Mouse (Mus musculus): ENCODE measurements at regions not wholly inside any gene's neighbourhood (a gene's known extent, or its start where the extent isn't known, plus 50 kb on each side); places are given as distances from the start of the nearest gene placed in this dataset.
A peak's percentile ranks its signal among the peaks of the same experiment; 100 is the strongest.

DNA sequence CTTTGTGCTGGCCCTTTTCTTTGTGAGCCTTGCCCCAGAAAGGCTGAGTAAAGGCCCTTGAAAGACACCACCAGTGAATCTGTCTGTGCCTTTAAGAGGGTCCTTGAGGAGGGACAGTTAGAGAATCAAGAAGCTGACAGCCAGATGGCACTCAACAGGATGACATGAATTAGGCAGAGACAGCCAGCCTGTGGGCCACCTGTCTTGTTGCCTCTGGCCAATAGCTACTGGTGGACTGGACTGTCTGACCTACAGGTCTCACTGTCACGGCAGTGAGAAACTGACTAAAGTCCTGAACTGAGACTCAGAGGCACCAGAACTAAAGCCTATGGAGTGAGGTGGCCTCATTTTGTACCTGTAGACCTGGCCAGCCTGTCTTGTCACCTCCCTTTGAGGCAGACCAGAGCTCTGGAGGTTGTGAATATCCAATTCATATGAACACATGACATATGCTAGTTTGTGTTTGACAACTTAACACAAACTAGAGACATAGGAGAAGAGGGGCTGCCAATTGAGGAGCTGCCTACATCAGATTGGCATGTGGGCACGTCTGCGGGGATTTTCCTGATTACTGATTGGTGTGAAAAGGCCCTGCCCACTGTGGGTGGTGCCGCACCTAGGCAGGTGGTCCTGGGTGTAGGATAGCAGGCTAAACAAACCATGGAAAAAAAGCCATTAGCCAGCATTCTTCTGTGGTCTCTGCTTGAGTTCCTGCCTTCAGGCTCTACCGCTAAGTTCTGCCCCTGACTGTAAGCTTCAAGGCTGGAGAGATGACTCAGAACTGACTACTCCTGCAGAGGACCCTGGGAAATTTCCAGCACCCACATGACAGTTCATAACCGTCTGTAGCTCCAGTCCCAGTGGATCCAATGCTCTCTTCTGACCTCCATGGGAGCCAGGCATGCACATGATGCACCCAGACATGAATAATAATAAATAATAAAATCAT is 100.1 kb upstream of the Bod1 start:
- ATAC-seq = 0 out of 2 replicates have a peak, but pooled peaks have one; percentile 10
- H3K27me3 ChIP-seq = no peaks in the 10 kb centered on the region
- H3K9ac ChIP-seq = no peak overlapping the region
- H3K36me3 ChIP-seq (ENCODE audit: poor library complexity, severe bottlenecking) = no peaks in the 10 kb centered on the region
- H3K27ac ChIP-seq = no peak overlapping the region
- H3K9me3 ChIP-seq (replicated peaks) = no peaks in the 10 kb centered on the region
- no peak overlapping the region for H3K4me3 ChIP-seq
- WGBS = 89% methylated on average over 6 of the region's 6 CpGs
- H3K4me1 ChIP-seq = peaks cover 29% of the 10 kb centered on the region
- no peak overlapping the region for H3K4me2 ChIP-seq

DNA sequence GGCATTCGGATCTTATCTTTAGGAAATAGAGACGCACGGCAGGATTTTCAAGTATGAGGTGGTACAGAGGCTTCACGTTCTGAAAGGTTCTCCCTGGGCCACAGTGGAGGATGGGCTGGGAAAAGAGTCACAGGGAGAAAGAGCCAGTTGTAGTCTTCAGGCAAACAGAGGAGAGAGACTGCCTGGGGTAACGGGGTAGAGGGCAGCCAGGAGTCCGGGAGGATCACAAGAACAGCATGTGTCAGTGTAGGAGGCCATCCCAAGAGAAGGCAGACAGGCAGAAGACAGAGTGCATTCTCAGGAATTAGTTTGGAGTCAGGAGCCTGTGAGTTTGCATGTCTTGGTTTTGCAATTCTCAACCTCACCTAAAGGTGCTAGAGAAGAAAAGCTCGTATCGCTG is 94.5 kb upstream of the Cpeb4 start:
- Histone ChIP-seq H3K4me1 (no peaks in the 10 kb centered on the region), H3K9ac (no peak overlapping the region), H3K36me3 (ENCODE audit: poor library complexity, severe bottlenecking) (no peaks in the 10 kb centered on the region), H3K4me2 (no peak overlapping the region), H3K4me3 (no peak overlapping the region), H3K27me3 (no peaks in the 10 kb centered on the region), H3K9me3 (replicated peaks) (no peaks in the 10 kb centered on the region), H3K27ac (no peak overlapping the region)
- 90% methylated on average over 8 of the region's 8 CpGs for WGBS
- no peak for ATAC-seq

- H3K9ac ChIP-seq = no peak overlapping the region
- no peaks in the 10 kb centered on the region for H3K27me3 ChIP-seq
- peaks cover 4% of the 10 kb centered on the region; the same call in 1 of the 2 replicates for H3K9me3 ChIP-seq (replicated peaks)
- no peak for ATAC-seq
- no peak overlapping the region for H3K27ac ChIP-seq
- no peaks in the 10 kb centered on the region for H3K4me1 ChIP-seq
- H3K36me3 ChIP-seq (ENCODE audit: poor library complexity, severe bottlenecking) = no peaks in the 10 kb centered on the region
- no peak overlapping the region for H3K4me3 ChIP-seq
- 84% methylated on average over 4 of the region's 4 CpGs for WGBS
- H3K4me2 ChIP-seq = no peak overlapping the region
Observed at GRCm38 (mm10) chr11:31778766-31779165, 93.2 kb upstream of the Cpeb4 start.

- WGBS = 96% methylated on average over 2 of the region's 2 CpGs
- no peaks in the 10 kb centered on the region for H3K36me3 ChIP-seq (ENCODE audit: poor library complexity, severe bottlenecking)
- no peak for ATAC-seq
- no peak overlapping the region for H3K9ac ChIP-seq
- peaks cover 4% of the 10 kb centered on the region; the same call in 1 of the 2 replicates for H3K9me3 ChIP-seq (replicated peaks)
- H3K27me3 ChIP-seq = no peaks in the 10 kb centered on the region
- no peak overlapping the region for H3K27ac ChIP-seq
- no peaks in the 10 kb centered on the region for H3K4me1 ChIP-seq
- H3K4me3 ChIP-seq = no peak overlapping the region
- no peak overlapping the region for H3K4me2 ChIP-seq
Observed at GRCm38 (mm10) chr11:31779267-31779666, 92.7 kb upstream of the Cpeb4 start.

DNA sequence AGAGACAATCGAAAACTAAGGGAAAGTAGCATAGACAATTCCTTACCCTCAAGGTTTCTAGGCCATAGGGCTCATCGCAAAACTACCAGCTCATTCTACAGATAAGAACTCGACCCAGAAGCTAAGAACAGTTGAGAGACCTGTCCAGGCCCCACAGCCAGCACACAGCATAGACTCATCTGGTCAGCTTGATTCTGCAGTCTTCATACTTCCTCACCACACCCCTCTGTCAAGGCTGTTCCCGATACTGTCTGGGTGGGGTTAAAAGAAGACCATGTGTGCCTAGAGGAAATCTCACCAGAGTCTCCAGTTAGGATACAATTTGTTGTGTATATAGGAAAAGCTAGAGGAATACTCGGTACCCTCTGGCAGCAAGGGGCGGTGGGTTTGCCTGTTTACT is 91.0 kb upstream of the Cpeb4 start:
- Histone ChIP-seq H3K4me1 (no peaks in the 10 kb centered on the region), H3K4me3 (no peak overlapping the region), H3K9me3 (replicated peaks) (peaks cover 4% of the 10 kb centered on the region; the same call in 1 of the 2 replicates), H3K27ac (no peak overlapping the region), H3K9ac (no peak overlapping the region), H3K4me2 (no peak overlapping the region), H3K27me3 (no peaks in the 10 kb centered on the region), H3K36me3 (ENCODE audit: poor library complexity, severe bottlenecking) (no peaks in the 10 kb centered on the region)
- no peak for ATAC-seq
- 89% methylated on average over 6 of the region's 6 CpGs for WGBS

- Histone ChIP-seq H3K36me3 (ENCODE audit: poor library complexity, severe bottlenecking) (no peaks in the 10 kb centered on the region), H3K9ac (no peak overlapping the region), H3K4me2 (no peak overlapping the region), H3K4me1 (no peaks in the 10 kb centered on the region), H3K27ac (no peak overlapping the region), H3K27me3 (no peaks in the 10 kb centered on the region), H3K4me3 (no peak overlapping the region), H3K9me3 (replicated peaks) (peaks cover 4% of the 10 kb centered on the region; the same call in 1 of the 2 replicates)
- ATAC-seq = no peak
- 85% methylated on average over 6 of the region's 6 CpGs for WGBS
Observed at GRCm38 (mm10) chr11:31781605-31782004, 90.4 kb upstream of the Cpeb4 start.

GRCm38 (mm10) chr11:31783506-31784063 is 88.4 kb upstream of the Cpeb4 start:
- WGBS = 90% methylated on average over 4 of the region's 4 CpGs
- ATAC-seq = no peak
- H3K9me3 ChIP-seq (replicated peaks) = peaks cover 4% of the 10 kb centered on the region; the same call in 1 of the 2 replicates
- no peak overlapping the region for H3K4me3 ChIP-seq
- no peak overlapping the region for H3K4me2 ChIP-seq
- no peaks in the 10 kb centered on the region for H3K27me3 ChIP-seq
- H3K4me1 ChIP-seq = no peaks in the 10 kb centered on the region
- no peak overlapping the region for H3K9ac ChIP-seq
- no peaks in the 10 kb centered on the region for H3K36me3 ChIP-seq (ENCODE audit: poor library complexity, severe bottlenecking)
- no peak overlapping the region for H3K27ac ChIP-seq

DNA sequence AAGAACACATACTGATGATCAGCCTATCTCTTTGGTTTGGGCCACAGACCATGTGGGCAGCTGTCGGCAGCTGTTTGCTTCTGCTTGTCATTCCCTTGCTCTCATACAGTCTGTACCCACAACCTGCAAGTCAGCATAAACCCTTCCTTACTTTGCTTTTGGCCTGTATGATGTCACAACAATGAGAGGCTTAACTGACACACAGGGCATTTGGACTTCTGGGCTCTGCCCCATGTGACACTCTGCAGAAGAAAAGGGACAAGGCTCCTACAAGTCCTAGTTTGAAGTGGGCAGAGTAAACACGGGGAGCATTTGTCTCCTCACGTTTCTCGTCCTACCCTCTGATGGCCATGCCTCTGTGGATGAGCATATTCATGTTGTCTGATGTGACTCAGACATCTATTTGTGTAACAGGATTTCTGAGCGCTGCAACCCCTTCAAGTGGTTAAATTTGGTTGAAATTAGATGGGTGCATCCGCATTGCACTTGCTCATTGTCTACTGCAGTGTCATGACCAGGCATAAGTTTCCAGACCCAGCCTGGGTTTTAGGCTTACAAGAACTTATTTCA is 87.6 kb upstream of the Cpeb4 start:
- H3K9me3 ChIP-seq (replicated peaks) = peaks cover 4% of the 10 kb centered on the region; the same call in 1 of the 2 replicates
- no peak overlapping the region for H3K27ac ChIP-seq
- no peak overlapping the region for H3K9ac ChIP-seq
- H3K4me2 ChIP-seq = no peak overlapping the region
- no peaks in the 10 kb centered on the region for H3K4me1 ChIP-seq
- no peaks in the 10 kb centered on the region for H3K27me3 ChIP-seq
- H3K36me3 ChIP-seq (ENCODE audit: poor library complexity, severe bottlenecking) = no peaks in the 10 kb centered on the region
- H3K4me3 ChIP-seq = no peak overlapping the region
- 95% methylated on average over 6 of the region's 6 CpGs for WGBS
- no peak for ATAC-seq

- H3K27me3 ChIP-seq = no peaks in the 10 kb centered on the region
- 71% methylated on average over 7 of the region's 7 CpGs for WGBS
Observed at GRCm38 (mm10) chr11:31785160-31785559, 86.9 kb upstream of the Cpeb4 start.

DNA sequence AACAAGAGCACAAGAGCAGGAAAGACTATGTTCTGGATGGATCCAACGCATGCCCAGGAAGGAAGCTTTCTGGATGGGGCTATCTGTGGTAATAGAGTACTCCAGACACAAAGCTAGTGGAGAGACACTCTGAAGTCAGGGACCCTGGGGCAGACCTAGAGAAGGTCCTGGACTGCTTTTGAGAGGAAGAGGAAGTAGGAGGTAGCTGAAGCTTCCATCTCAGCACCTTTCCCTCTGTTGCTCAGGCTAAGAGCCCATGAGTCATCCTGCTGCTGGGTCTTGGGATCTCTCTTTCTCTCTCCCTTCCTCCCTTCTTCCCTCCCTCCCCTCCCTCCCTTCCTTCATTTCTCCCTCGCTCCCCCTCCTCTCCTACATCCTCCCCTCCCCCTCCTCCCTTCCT is 84.6 kb upstream of the Cpeb4 start:
- Histone ChIP-seq H3K4me1 (no peaks in the 10 kb centered on the region), H3K27ac (no peak overlapping the region), H3K9me3 (replicated peaks) (peaks cover 4% of the 10 kb centered on the region; the same call in 1 of the 2 replicates), H3K4me3 (no peak overlapping the region), H3K9ac (no peak overlapping the region), H3K36me3 (ENCODE audit: poor library complexity, severe bottlenecking) (no peaks in the 10 kb centered on the region), H3K27me3 (no peaks in the 10 kb centered on the region), H3K4me2 (no peak overlapping the region)
- no peak for ATAC-seq
- 79% methylated on average over 2 of the region's 2 CpGs for WGBS

More at GRCm38 (mm10) chr11:31785160-31785559, 86.9 kb upstream of the Cpeb4 start:
- Histone ChIP-seq H3K36me3 (ENCODE audit: poor library complexity, severe bottlenecking) (no peaks in the 10 kb centered on the region), H3K4me2 (no peak overlapping the region), H3K27ac (no peak overlapping the region), H3K9me3 (replicated peaks) (peaks cover 4% of the 10 kb centered on the region; the same call in 1 of the 2 replicates), H3K4me1 (no peaks in the 10 kb centered on the region), H3K9ac (no peak overlapping the region), H3K4me3 (no peak overlapping the region)
- no peak for ATAC-seq

DNA sequence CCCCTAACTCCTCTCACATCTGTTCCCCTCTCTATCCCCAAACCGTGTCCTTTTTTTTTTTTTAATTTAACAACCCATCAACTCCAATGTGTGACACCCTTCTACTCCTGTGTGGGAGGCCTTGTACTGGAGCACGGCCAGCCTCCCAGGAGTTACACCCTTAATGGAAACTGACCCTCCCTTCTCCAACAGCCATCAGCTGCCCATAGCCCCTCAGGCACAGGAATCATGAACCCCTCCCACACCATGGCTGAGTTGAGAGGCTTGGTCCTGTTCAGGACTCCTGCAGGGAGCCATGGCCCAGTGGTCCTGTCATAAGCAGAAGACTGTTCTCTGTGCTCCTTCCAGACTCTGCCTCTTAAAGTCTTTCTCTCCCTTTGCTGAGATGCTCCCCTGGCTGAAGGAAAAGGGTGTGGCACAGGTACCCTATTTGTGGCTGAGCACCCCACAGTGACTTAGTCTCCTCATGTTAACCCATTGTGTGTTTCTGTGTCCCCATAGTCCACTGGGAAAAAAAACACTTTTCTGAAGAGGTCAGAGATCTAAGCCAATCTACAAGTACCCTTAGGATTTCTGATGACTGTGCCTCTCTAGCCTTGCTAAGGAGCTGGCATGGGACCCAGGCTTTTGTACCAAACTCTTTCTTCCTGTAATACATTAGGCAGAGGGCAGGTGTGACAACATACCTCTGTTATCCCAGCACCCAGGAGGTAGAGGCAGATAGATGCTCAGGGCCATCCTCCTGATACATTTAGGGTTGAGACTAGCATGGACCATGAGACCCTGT is 83.9 kb upstream of the Cpeb4 start:
- 78% methylated on average over 2 of the region's 2 CpGs for WGBS
- ATAC-seq = no peak
- Histone ChIP-seq H3K27ac (no peak overlapping the region), H3K36me3 (ENCODE audit: poor library complexity, severe bottlenecking) (no peaks in the 10 kb centered on the region), H3K4me3 (no peak overlapping the region), H3K9me3 (replicated peaks) (peaks cover 1% of the 10 kb centered on the region; the same call in 1 of the 2 replicates), H3K9ac (no peak overlapping the region), H3K4me1 (no peaks in the 10 kb centered on the region), H3K27me3 (no peaks in the 10 kb centered on the region), H3K4me2 (no peak overlapping the region)

Measured in forebrain, embryonic 13.5 days (tissue).